Mouse (Mus musculus) lung, postnatal 0 days (tissue): ENCODE data around the gene Olfr211.

Experiments used
- CTCF ChIP-seq: IDR thresholded peaks from 2 replicates; pipeline ENCODE4 v1.5.1; 2016; ENCODE audit warnings: antibody characterized with exemption, mild to moderate bottlenecking
- EP300 ChIP-seq: IDR thresholded peaks from 2 replicates; pipeline ENCODE4 v1.6.1; 2016; ENCODE audit warnings: antibody characterized with exemption, mild to moderate bottlenecking, control low read depth

GRCm38 (mm10) chr6:116542500-116542899, 53.6 kb downstream of the Olfr211 start:
- TF ChIP-seq CTCF (no peak), EP300 (no peak)
